Mouse (Mus musculus) megakaryocyte, adult 5-6 weeks (primary cell): Measurements from ENCODE around the gene Rad51b. TPM values are rescaled to one million over a fixed set of nuclear protein-coding genes. Genes with fewer than 3 reads are reported as not detected.

ENCODE experiments used
- ATAC-seq: 2 replicates; pipeline ENCODE4 v1.8.0; 2016; ENCODE audit warnings: mild to moderate bottlenecking, inconsistent platforms; ENCODE audit not compliant: poor library complexity, severe bottlenecking
- total RNA-seq, 2 experiments: library from RNA; stranded (forward) in 1 of 2; stranded (reverse) in 1 of 2; fragments of 153-499, 151-499 nt in 1 of 2; fragments of 221-1000, 200-1000 nt in 1 of 2; gene quantifications; 2 replicates each; pipeline versions ENCODE4 v1.2.3 to v1.2.4; 2015 to 2017

Rad51b gene
- total RNA-seq, 2 experiments from 2014 or later = 3.2 to 7.1 TPM

DNA sequence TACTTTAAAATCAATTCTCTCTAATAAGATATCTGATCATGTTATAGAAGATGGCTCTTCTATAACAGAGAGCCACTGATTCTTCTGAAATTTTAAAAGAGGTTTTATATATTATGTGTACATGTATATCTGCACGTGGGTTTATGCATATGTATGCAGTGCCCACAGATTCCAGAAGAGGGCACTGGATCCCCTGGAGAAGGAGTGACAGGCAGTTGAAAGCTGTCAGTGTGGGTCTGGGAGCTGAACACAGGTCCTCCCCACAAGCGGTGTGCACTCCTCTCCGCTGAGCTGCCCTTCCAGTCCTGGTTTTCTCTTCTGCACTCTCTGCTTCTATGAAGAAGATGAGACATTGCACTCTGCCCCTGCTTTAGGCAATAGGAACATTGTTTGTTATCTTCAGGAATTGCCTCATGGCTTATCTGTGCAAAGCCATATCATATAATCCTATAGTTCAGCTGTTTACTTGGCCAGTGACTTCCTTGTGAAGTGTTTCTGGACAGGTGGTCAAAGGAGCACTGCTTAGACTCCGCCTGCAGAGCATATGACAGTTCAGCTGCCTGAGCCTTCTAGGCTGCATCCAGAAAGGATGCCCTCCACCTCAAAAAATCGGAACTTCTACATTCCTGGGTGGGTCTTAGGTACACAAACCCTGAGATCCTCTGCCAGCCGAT is 485.5 kb downstream of the Rad51b start:
- ATAC-seq = no peak

GRCm38 (mm10) chr12:79784159-79784558 is 487.1 kb downstream of the Rad51b start:
- no peak for ATAC-seq

DNA sequence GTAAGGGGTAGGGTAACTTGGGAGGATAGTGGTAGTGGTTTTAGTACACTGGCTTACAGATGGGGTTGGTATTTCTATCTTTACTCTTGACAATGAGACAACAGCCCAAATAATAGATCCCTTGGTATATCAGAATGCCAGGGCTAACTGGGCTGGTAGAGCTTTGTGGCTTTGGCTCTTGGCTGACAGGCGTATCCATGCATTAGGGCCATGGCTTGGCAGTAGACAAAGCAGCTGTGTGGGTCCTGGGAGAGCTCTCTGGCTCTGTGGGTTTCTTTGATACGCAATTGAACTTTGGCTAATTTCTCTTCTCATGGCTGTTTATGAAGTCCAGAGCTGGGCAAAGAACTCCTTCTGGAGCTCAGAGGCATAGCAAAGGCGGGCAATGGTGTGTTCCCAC is 488.6 kb downstream of the Rad51b start:
- no peak for ATAC-seq

- no peak for ATAC-seq
These were observed 490.5 kb downstream of the Rad51b start for GRCm38 (mm10) chr12:79787538-79787937.

- ATAC-seq = no peak
These were observed 491.3 kb downstream of the Rad51b start for GRCm38 (mm10) chr12:79788340-79788739.

- no peak for ATAC-seq
These were observed 492.4 kb downstream of the Rad51b start for GRCm38 (mm10) chr12:79789481-79789880.

DNA sequence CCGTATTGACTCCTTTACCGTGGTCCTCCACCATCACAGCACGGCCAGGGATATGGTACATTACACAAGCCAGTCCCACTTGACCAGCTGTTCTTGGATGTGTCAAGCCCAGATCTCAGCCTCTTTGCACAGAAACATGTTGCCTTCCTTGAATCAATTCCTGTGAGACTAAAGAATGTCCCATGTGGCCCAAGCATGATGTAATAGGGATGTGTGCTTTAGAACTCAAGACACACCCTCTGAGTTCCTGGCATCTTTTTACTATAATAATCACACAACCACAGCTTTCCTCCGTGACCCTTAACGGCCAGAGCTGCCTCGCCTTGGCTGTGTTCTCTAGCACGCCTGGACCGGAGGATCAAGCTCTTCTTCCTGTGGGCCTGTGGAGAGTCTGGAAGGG is 496.3 kb downstream of the Rad51b start:
- no peak for ATAC-seq

DNA sequence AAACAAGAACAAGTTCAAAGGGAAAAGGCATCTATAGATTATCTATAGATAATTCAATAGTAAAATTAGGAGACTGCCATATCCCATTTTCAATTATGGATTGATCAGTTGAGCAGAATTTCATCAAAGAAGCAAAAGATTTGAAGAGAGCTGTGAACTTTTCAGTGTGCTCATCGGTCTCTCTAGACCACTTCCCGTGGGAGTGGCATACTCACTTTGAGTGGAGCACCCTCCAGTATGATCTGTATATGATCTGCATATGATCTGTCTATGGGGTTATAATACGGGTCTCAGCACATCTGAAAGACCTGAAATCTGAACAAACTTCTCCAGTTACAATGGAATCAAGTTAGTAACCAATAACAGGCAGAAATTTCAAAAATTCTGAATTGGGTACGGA is 497.7 kb downstream of the Rad51b start:
- no peak for ATAC-seq

- ATAC-seq = no peak
These were observed 499.2 kb downstream of the Rad51b start for GRCm38 (mm10) chr12:79796260-79796659.

- peak; percentile 93 for ATAC-seq
These were observed 500.0 kb downstream of the Rad51b start for GRCm38 (mm10) chr12:79796823-79797821.

GRCm38 (mm10) chr12:79798488-79798887 is 501.4 kb downstream of the Rad51b start:
- ATAC-seq = no peak

DNA sequence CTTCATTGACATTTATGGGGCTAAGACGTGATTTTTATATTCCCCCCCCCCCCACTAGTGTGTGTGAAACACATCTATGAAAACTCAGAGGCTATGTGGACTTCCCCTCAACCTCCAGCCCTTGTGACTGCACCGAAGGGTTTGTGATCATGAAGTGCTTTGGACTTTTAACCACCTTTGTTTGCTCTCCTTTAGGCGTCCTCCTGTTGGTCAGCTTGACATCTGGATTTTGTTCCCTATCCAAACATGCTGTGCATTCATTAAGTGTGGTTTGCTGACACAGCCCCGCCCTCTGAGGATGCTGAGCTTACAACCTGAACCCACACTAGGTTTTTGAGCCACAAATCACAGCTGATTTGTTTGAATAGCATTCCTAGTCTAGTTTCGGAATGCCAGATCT is 502.3 kb downstream of the Rad51b start:
- ATAC-seq = no peak

DNA sequence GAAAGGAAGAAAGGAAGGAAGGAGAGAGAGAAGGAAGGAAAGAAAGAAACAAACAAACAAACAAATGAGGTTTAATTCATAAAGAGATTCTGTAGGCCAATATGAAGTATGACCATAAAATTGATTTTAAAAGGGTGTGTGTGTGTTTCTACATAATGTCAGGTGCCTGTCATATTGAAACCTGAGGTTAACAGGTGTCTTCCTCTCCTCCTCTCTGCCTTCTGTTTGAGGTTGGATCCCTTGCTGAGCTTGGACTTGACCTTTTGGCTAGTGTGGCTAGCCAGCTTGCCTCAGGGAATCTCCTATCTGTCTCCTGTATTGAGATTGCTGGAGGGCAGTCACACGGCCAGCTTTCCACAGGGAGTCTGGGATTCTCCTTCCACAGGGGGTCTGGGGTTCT is 506.6 kb downstream of the Rad51b start:
- no peak for ATAC-seq

- ATAC-seq = no peak
These were observed 507.9 kb downstream of the Rad51b start for GRCm38 (mm10) chr12:79804776-79805524.

DNA sequence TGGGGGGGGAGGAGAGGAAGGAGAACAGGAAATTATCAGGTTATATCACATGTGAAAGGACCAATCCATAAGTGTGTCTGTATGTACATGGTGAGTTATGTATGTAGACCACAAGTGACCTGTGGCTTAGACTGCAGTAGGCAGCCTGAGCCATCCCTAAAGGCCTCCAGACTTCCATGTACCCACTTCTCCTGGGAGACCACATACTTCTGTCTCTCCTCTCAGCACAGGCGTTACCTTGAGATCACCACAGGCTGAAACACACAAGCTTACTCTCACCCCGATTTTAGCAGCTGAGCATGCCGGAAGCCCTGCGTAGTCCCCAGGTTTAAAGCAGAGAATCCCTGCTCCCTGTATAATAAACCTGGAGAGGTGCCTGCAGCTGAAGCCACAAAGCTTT is 509.9 kb downstream of the Rad51b start:
- ATAC-seq = no peak

GRCm38 (mm10) chr12:79807410-79807847 is 510.3 kb downstream of the Rad51b start:
- ATAC-seq = no peak

DNA sequence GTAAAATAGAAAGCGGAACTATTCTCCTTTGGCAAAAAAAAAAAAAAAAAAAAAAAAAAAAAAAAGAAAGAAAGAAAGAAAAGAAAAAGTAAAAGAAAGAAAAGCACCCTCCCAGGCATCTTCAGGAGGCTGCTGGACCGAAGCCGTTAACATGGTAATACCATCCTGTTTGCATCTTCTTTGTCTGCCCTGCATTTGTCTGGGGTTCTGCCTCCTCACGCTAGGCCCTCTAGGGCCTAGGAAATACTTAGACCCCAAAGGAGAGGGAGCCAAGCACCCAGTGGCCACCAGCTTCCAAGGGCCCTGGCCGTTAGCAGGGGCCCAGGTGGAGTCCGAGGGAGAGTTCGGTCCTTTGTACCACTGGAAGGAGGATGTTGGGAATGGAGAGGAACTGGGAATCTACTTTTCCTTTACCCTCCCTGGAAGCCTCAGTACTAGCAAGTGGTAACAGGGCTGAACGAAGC is 510.9 kb downstream of the Rad51b start:
- no peak for ATAC-seq

- ATAC-seq = no peak
These were observed 511.6 kb downstream of the Rad51b start for GRCm38 (mm10) chr12:79808426-79809398.

DNA sequence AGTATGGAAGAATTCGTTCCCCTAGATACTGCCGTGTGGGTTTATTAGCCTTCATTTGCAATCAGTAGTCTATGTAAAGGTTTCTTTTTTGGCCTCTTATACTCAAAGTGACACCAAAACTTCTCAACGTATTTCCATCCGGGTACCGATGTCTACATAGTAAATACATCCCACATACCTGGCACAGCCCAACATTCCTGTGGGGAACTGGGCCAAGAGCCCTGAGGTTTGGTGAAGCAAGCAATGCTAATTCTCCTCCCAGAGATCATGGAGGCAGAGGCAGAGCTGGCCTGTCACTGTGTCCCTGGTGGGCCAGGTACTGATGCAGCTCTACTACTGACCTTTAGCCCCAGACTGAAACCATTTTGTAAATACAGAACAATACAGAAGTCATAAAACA is 512.4 kb downstream of the Rad51b start:
- no peak for ATAC-seq

- ATAC-seq = no peak
These were observed 515.3 kb downstream of the Rad51b start for GRCm38 (mm10) chr12:79812422-79812821.
